Mouse (Mus musculus) CH12.LX (cell line): ENCODE measurements around the gene Serpina1b.
"Not testable (repeated sequence)": the region's sequence is repeated elsewhere in the genome, so short reads cannot be mapped to it uniquely, and the experiment has no call there.

ENCODE experiments used
- CTCF ChIP-seq, 2 experiments: IDR thresholded peaks in 1 of 2; conservative IDR thresholded peaks in 1 of 2; 2 replicates each; pipeline ENCODE4 v1.5.1; 2011 to 2012; ENCODE audit warnings: low read depth in 2 of 2, low read length in 2 of 2, improper control_type of control experiment in 1 of 2, inconsistent platforms in 1 of 2, mild to moderate bottlenecking in 1 of 2, moderate library complexity in 1 of 2
- EP300 ChIP-seq: IDR thresholded peaks from 2 replicates; pipeline ENCODE4 v1.6.1; 2011; ENCODE audit warnings: low read length, improper control_type of control experiment
- HCFC1 ChIP-seq: IDR thresholded peaks from 2 replicates; pipeline ENCODE4 v1.6.1; 2012; ENCODE audit warnings: low read depth, mild to moderate bottlenecking, inconsistent platforms, low read length, improper control_type of control experiment
- NRF1 ChIP-seq: IDR thresholded peaks from 2 replicates; pipeline ENCODE4 v1.6.1; 2014; ENCODE audit warnings: low read depth, mild to moderate bottlenecking, inconsistent platforms, low read length, improper control_type of control experiment, moderate library complexity
- POLR2A ChIP-seq: IDR thresholded peaks from 2 replicates; pipeline ENCODE4 v1.6.1; 2011; ENCODE audit warnings: low read depth, mild to moderate bottlenecking, improper control_type of control experiment, low read length
- RAD21 ChIP-seq: IDR thresholded peaks from 2 replicates; pipeline ENCODE4 v1.6.1; 2011; ENCODE audit warnings: low read depth, mild to moderate bottlenecking, low read length, improper control_type of control experiment, moderate library complexity
- TCF12 ChIP-seq: IDR thresholded peaks from 2 replicates; pipeline ENCODE4 v1.6.1; 2014; ENCODE audit warnings: low read depth, mild to moderate bottlenecking, inconsistent platforms, low read length, improper control_type of control experiment
- USF1 ChIP-seq: IDR thresholded peaks from 2 replicates; pipeline ENCODE4 v1.6.1; 2014; ENCODE audit warnings: low read depth, mild to moderate bottlenecking, inconsistent platforms, low read length, improper control_type of control experiment
- USF2 ChIP-seq: conservative IDR thresholded peaks from 2 replicates; pipeline ENCODE4 v1.6.1; 2011; ENCODE audit warnings: low read depth, low read length, improper control_type of control experiment
- ZC3H11A ChIP-seq: IDR thresholded peaks from 2 replicates; pipeline ENCODE4 v1.6.1; 2012; ENCODE audit warnings: low read depth, mild to moderate bottlenecking, inconsistent platforms, low read length, improper control_type of control experiment

DNA sequence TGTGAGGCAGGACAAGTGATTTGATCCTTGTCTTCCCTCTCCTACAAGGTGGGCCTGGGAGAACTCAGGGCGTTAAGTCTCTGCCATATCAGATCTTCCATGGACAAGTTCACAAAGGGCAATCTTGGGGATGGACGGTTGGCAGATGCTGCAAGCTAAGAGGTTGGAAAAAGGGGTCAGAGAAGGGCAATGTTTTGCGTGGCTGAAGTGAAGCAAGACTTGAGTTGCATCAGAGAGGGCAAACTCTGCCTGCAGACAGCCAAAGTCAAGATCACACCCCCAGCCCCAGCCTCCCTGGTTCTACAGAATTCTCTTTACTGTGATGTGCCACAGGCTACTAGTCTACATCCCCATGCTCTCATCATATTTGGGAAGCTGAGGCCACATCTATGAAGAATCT is 29.4 kb upstream of the Serpina1b start:
- TF ChIP-seq CTCF (conservative IDR thresholded peaks at IDR 0.05 in 1 of 2, IDR thresholded peaks at IDR 0.05 in 1 of 2; ENCODE audit: low read depth in 2 of 2, low read length in 2 of 2); USF2; TCF12; USF1; EP300; NRF1; POLR2A; HCFC1; ZC3H11A; RAD21: not testable (repeated sequence)
